Mouse (Mus musculus): ENCODE measurements at regions not wholly inside any gene's neighbourhood (a gene's known extent, or its start where the extent isn't known, plus 50 kb on each side); places are given as distances from the start of the nearest gene placed in this dataset.

- TF ChIP-seq CTCF (IDR thresholded peaks at IDR 0.05) (no peak), EP300 (IDR thresholded peaks at IDR 0.05) (peak; percentile 41)
These were observed 54.8 kb upstream of the Tfap2a start for GRCm38 (mm10) chr13:40792947-40793346.

Data from lung, postnatal 0 days (tissue).